Mouse (Mus musculus): ENCODE data around the gene Gm3033.
"Not testable (repeated sequence)": the region's sequence is repeated elsewhere in the genome, so short reads cannot be mapped to it uniquely, and the experiment has no call there.

The Gm3033 gene

GRCm38 (mm10) chr14:3845945-3846344 is at the start of gene Gm3033:
Gene Gm3033, plus strand, starts transcription at chr14:3846245.
- DNase-seq (ENCODE audit: low spot score in 2 of 2): not testable (repeated sequence)

- not testable (repeated sequence) for DNase-seq (ENCODE audit: low spot score in 2 of 2)
These were observed 36.3 kb upstream of the Gm3033 start, which contains the start of gene Gm3002 for GRCm38 (mm10) chr14:3809774-3810173. Gene Gm3002, plus strand, starts transcription at chr14:3810074.

GRCm38 (mm10) chr14:3883872-3884271 is 37.8 kb downstream of the Gm3033 start, which contains the start of gene Gm2916:
Gene Gm2916, plus strand, starts transcription at chr14:3884172.
- DNase-seq (ENCODE audit: low spot score in 2 of 2): not testable (repeated sequence)
